Mouse (Mus musculus) heart, adult 9 months (tissue): ENCODE data around the gene Spata17.
"Not testable (repeated sequence)": the region's sequence is repeated elsewhere in the genome, so short reads cannot be mapped to it uniquely, and the experiment has no call there.

Experiments
- DNase-seq, 2 experiments: peaks; one replicate each; pipeline ENCODE4 v3.0.0; 2022; ENCODE audit warnings: low spot score in 2 of 2

The Spata17 gene

GRCm38 (mm10) chr1:187175991-187176390 lies 39.3 kb downstream of the Spata17 start:
- no peak for DNase-seq

GRCm38 (mm10) chr1:187170361-187170760 lies 44.9 kb downstream of the Spata17 start:
- DNase-seq: no peak

- DNase-seq: no peak
Observed at GRCm38 (mm10) chr1:187169646-187170045, 45.6 kb downstream of the Spata17 start.

GRCm38 (mm10) chr1:187163571-187163970 lies 51.7 kb downstream of the Spata17 start:
- no peak for DNase-seq

GRCm38 (mm10) chr1:187155658-187156057 lies 59.6 kb downstream of the Spata17 start:
- no peak for DNase-seq

GRCm38 (mm10) chr1:187153681-187154080 lies 61.6 kb downstream of the Spata17 start:
- DNase-seq: no peak

GRCm38 (mm10) chr1:187152571-187152970 lies 62.7 kb downstream of the Spata17 start:
- no peak for DNase-seq

- no peak for DNase-seq
Observed at GRCm38 (mm10) chr1:187142984-187143383, 72.3 kb downstream of the Spata17 start.

- peak in 1 of 2 experiments; percentile 13 for DNase-seq
Observed at GRCm38 (mm10) chr1:187137426-187137825, 77.8 kb downstream of the Spata17 start.

- DNase-seq: no peak
Observed at GRCm38 (mm10) chr1:187135887-187136286, 79.4 kb downstream of the Spata17 start.

GRCm38 (mm10) chr1:187133841-187134240 lies 81.4 kb downstream of the Spata17 start:
- no peak for DNase-seq

GRCm38 (mm10) chr1:187132348-187132747 lies 82.9 kb downstream of the Spata17 start:
- DNase-seq: no peak

GRCm38 (mm10) chr1:187127548-187127947 lies 87.7 kb downstream of the Spata17 start:
- not testable (repeated sequence) for DNase-seq

- no peak for DNase-seq
Observed at GRCm38 (mm10) chr1:187125733-187126132, 89.5 kb downstream of the Spata17 start.

- no peak for DNase-seq
Observed at GRCm38 (mm10) chr1:187124967-187125366, 90.3 kb downstream of the Spata17 start.

- no peak for DNase-seq
Observed at GRCm38 (mm10) chr1:187119300-187119699, 96.0 kb downstream of the Spata17 start.

- DNase-seq: no peak
Observed at GRCm38 (mm10) chr1:187118108-187118507, 97.2 kb downstream of the Spata17 start.

GRCm38 (mm10) chr1:187113716-187114115 lies 101.5 kb downstream of the Spata17 start:
- DNase-seq: no peak

GRCm38 (mm10) chr1:187102130-187102529 lies 113.1 kb downstream of the Spata17 start:
- DNase-seq: no peak

GRCm38 (mm10) chr1:187101202-187101601 lies 114.1 kb downstream of the Spata17 start:
- no peak for DNase-seq

GRCm38 (mm10) chr1:187100624-187101023 lies 114.6 kb downstream of the Spata17 start:
- DNase-seq: no peak

- no peak for DNase-seq
Observed at GRCm38 (mm10) chr1:187098285-187098684, 117.0 kb downstream of the Spata17 start.

- no peak for DNase-seq
Observed at GRCm38 (mm10) chr1:187092546-187092945, 122.7 kb downstream of the Spata17 start.

- no peak for DNase-seq
Observed at GRCm38 (mm10) chr1:187088660-187089395, 126.4 kb downstream of the Spata17 start.
